Mouse (Mus musculus): ENCODE data around the gene Morf4l1.
"Not testable (repeated sequence)": the region's sequence is repeated elsewhere in the genome, so short reads cannot be mapped to it uniquely, and the experiment has no call there.

The Morf4l1 gene

GRCm38 (mm10) chr9:90059828-90060573, 54.6 kb downstream of the Morf4l1 start:
- no peak for DNase-seq

GRCm38 (mm10) chr9:90056716-90057115, 57.9 kb downstream of the Morf4l1 start:
- DNase-seq, result no peak

GRCm38 (mm10) chr9:90055911-90056310, 58.7 kb downstream of the Morf4l1 start:
- DNase-seq, result no peak

- no peak for DNase-seq
Observed at GRCm38 (mm10) chr9:90055409-90055808, 59.2 kb downstream of the Morf4l1 start.

GRCm38 (mm10) chr9:90054371-90055145, 60.0 kb downstream of the Morf4l1 start:
- peak; percentile 17 for DNase-seq

- no peak for DNase-seq
Observed at GRCm38 (mm10) chr9:90053852-90054251, 60.7 kb downstream of the Morf4l1 start, which contains the start of gene Ctsh. Gene Ctsh (plus strand): TSS chr9:90054152.

- no peak for DNase-seq
Observed at GRCm38 (mm10) chr9:90047937-90048627, 66.5 kb downstream of the Morf4l1 start.

- DNase-seq, result no peak
Observed at GRCm38 (mm10) chr9:90045191-90045590, 69.4 kb downstream of the Morf4l1 start.

GRCm38 (mm10) chr9:90042906-90043305, 71.7 kb downstream of the Morf4l1 start:
- DNase-seq, result not testable (repeated sequence)
